Mouse (Mus musculus) thymus, adult 2 months (tissue): ENCODE data around the gene Fam57a. TPM values are rescaled to one million over a fixed set of nuclear protein-coding genes. Genes with fewer than 3 reads are reported as not detected.

Source experiments
- DNase-seq: peaks from one replicate; pipeline ENCODE4 v3.0.0; 2021
- H3K27ac ChIP-seq: fragments of 200-500 bp; 2 replicates; pipeline ENCODE4 v1.5.1; 2012; ENCODE audit warnings: low read length, control low read depth; ENCODE audit not compliant: control insufficient read depth, insufficient read depth
- H3K27me3 ChIP-seq: fragments of 200-500 bp; 2 replicates; pipeline ENCODE4 v1.6.1; 2012; ENCODE audit warnings: mild to moderate bottlenecking, low read length, moderate library complexity, mixed read lengths; ENCODE audit not compliant: control insufficient read depth, insufficient read depth
- H3K36me3 ChIP-seq: fragments of 200-500 bp; 2 replicates; pipeline ENCODE4 v1.6.1; 2012; ENCODE audit warnings: mild to moderate bottlenecking, low read length, moderate library complexity; ENCODE audit not compliant: control insufficient read depth, insufficient read depth
- H3K4me1 ChIP-seq: fragments of 200-500 bp; replicated peaks from 2 replicates; pipeline ENCODE4 v1.6.1; 2012; ENCODE audit warnings: low read length; ENCODE audit not compliant: control insufficient read depth, insufficient read depth
- H3K4me3 ChIP-seq: fragments of 200-500 bp; 2 replicates; pipeline ENCODE4 v1.5.1; 2012; ENCODE audit warnings: mild to moderate bottlenecking, low read length, control low read depth, moderate library complexity; ENCODE audit not compliant: control insufficient read depth, insufficient read depth
- CTCF ChIP-seq: fragments of 200-500 bp; IDR thresholded peaks from 2 replicates; pipeline ENCODE4 v1.5.1; 2012; ENCODE audit warnings: mild to moderate bottlenecking, control low read depth, low read length, moderate library complexity, borderline replicate concordance; ENCODE audit not compliant: control insufficient read depth, poor library complexity, insufficient read depth; ENCODE audit errors: extremely low read depth
- POLR2A ChIP-seq: fragments of 200-500 bp; IDR thresholded peaks from 2 replicates; pipeline ENCODE4 v1.6.1; 2012; ENCODE audit warnings: mild to moderate bottlenecking, low read length, control low read depth, moderate library complexity; ENCODE audit not compliant: control insufficient read depth, poor library complexity, insufficient read depth; ENCODE audit errors: extremely low read depth
- WGBS: fragments of 180-500 bp; shearing (Covaris S2); methylation state at CpG from one replicate; pipeline ENCODE4 v1.1.7; 2018; 5-methylcytosine and 5-hydroxymethylcytosine counted together
- polyA plus RNA-seq: library from polyadenylated mRNA; depleted of rRNA; stranded (reverse); fragments of >200 nt; gene quantifications from 2 replicates; pipeline ENCODE4 v1.2.3, GENCODE M21; 2012

The Fam57a gene
- polyA plus RNA-seq, 1 experiment = 17.4 TPM

- TF ChIP-seq CTCF (no peak), POLR2A (peak; percentile 81)
- 1% methylated on average over 61 of the region's 61 CpGs for WGBS
Measured at GRCm38 (mm10) chr11:76242901-76243810, 63.7 kb downstream of the Fam57a start, which contains the start of the genes Mrm3 and Glod4. TSS of gene Mrm3 (plus strand) at chr11:76243715. TSS of gene Glod4 (minus strand) at chr11:76243725.

DNA sequence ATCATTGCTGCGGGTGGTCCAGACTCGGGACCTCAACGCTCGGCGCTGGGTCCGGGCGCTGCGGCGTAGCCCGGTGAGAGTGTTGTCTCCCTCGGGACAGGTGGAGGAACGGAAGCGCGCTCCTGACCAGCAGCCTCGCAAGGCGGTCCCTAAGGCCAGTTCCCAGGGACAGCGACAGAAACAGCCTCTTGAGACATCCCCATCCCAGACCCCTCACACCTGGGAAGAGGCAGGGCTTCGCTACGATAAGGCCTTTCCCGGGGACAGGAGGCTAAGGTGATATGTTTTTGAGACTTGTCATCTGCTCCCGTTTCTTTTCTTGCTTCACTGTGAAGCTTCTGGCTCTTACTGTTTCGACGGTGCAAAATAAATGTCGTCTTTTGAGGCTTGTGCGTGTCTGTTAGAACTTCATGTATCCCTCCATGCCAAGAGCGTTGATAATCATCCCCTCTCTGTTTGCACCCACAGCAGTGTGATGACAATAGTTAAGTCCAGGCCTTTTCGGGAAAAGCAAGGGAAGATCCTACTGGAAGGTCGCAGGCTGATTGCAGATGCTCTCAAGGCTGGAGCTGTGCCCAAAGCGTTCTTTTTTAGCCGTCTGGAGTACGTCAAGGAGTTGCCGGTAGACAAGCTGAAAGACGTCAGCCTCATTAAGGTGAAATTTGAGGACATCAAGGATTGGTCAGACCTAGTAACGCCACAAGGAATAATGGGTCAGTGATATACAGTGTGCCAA is 64.5 kb downstream of the Fam57a start:
- H3K27me3 ChIP-seq = no peaks in the 10 kb centered on the region
- H3K4me1 ChIP-seq = peaks cover 6% of the 10 kb centered on the region
- H3K4me3 ChIP-seq = peak overlapping the region; percentile 78
- WGBS = 9% methylated on average over 34 of the region's 34 CpGs
- TF ChIP-seq CTCF (no peak), POLR2A (0 out of 2 replicates have a peak, but pooled peaks have one; percentile 2)
- H3K27ac ChIP-seq = no peak overlapping the region
- no peaks in the 10 kb centered on the region for H3K36me3 ChIP-seq
- DNase-seq = no peak

More at GRCm38 (mm10) chr11:76242901-76243810, 63.7 kb downstream of the Fam57a start, which contains the start of the genes Mrm3 and Glod4:
- Histone ChIP-seq H3K27me3 (no peaks in the 10 kb centered on the region), H3K4me3 (peak within 1 kb of the TSS; percentile 78), H3K36me3 (no peaks in the 10 kb centered on the region), H3K27ac (no peak within 1 kb of the TSS), H3K4me1 (peaks cover 6% of the 10 kb centered on the region)
- peak; percentile 89 for DNase-seq

GRCm38 (mm10) chr11:76246439-76246838 is 67.0 kb downstream of the Fam57a start:
- Histone ChIP-seq H3K4me1 (peaks cover 6% of the 10 kb centered on the region), H3K27ac (no peak overlapping the region), H3K36me3 (no peaks in the 10 kb centered on the region), H3K4me3 (no peak overlapping the region), H3K27me3 (no peaks in the 10 kb centered on the region)
- no peak for TF ChIP-seq CTCF
- no peak for DNase-seq

GRCm38 (mm10) chr11:76247239-76247638 is 67.8 kb downstream of the Fam57a start:
- no peak for DNase-seq
- H3K4me3 ChIP-seq = no peak overlapping the region
- no peaks in the 10 kb centered on the region for H3K36me3 ChIP-seq
- WGBS = 96% methylated on average over 2 of the region's 2 CpGs
- H3K4me1 ChIP-seq = peaks cover 6% of the 10 kb centered on the region
- no peaks in the 10 kb centered on the region for H3K27me3 ChIP-seq
- H3K27ac ChIP-seq = no peak overlapping the region
- TF ChIP-seq POLR2A (no peak), CTCF (no peak)

DNA sequence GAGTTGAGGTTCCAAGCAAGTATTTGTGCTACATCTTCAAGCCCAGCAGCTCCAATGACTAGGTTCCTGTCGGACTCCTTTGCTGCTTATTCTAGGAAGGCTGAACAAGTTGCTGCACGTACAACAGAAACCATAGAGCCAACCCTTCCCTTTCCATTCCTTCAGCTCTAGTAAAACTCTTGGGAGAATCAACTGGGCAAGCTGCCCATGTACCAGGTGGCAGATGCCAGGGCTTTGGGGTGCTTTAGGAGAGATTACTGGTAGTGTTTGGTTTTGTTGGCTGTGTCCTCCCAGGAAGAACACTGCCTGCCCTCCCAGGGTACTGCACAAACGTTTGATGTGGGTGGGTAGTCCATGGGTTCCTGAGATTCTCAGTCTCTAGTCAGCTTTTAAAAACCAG is 72.6 kb downstream of the Fam57a start:
- Histone ChIP-seq H3K4me3 (no peak overlapping the region), H3K27me3 (no peaks in the 10 kb centered on the region), H3K36me3 (no peaks in the 10 kb centered on the region), H3K27ac (no peak overlapping the region), H3K4me1 (no peaks in the 10 kb centered on the region)
- WGBS = 79% methylated on average over 3 of the region's 3 CpGs
- no peak for DNase-seq
- TF ChIP-seq POLR2A = no peak
- no peak for TF ChIP-seq CTCF

GRCm38 (mm10) chr11:76253145-76253917 is 73.9 kb downstream of the Fam57a start:
- Histone ChIP-seq H3K27me3 (no peaks in the 10 kb centered on the region), H3K27ac (no peak overlapping the region), H3K4me1 (no peaks in the 10 kb centered on the region), H3K4me3 (no peak overlapping the region), H3K36me3 (no peaks in the 10 kb centered on the region)
- 72% methylated on average over 5 of the region's 5 CpGs for WGBS
- DNase-seq = peak; percentile 83
- TF ChIP-seq POLR2A (no peak), CTCF (peak; percentile 67; the same call in 1 of the 2 replicates)
